Mouse (Mus musculus): Measurements from ENCODE around the gene Sh3pxd2a.

- TF ChIP-seq POLR2A (IDR thresholded peaks at IDR 0.05; ENCODE audit: low read depth, low read length) (no peak), USF1 (IDR thresholded peaks at IDR 0.05; ENCODE audit: low read depth, low read length) (no peak), CTCF (conservative IDR thresholded peaks at IDR 0.05 in 1 of 2, IDR thresholded peaks at IDR 0.05 in 1 of 2; ENCODE audit: low read depth in 2 of 2, low read length in 2 of 2) (no peak), ETS1 (conservative IDR thresholded peaks at IDR 0.05; ENCODE audit: low read depth, low read length) (no peak), RCOR1 (conservative IDR thresholded peaks at IDR 0.05; ENCODE audit: low read depth, low read length) (no peak)
Measured at GRCm38 (mm10) chr19:47306128-47306916, 157.9 kb downstream of the Sh3pxd2a start.

Data from CH12.LX (cell line).